Mouse (Mus musculus) limb, embryonic 14.5 days (tissue): ENCODE measurements around the gene Gatd1. TPM values are rescaled to one million over a fixed set of nuclear protein-coding genes. Genes with fewer than 3 reads are reported as not detected.
A peak's percentile ranks its signal among the peaks of the same experiment; 100 is the strongest.

Experiments
- ATAC-seq: fragments of 200-750 bp; cut with Nextera tagmentation; 2 replicates; pipeline ENCODE4 v1.8.0; 2017; ENCODE audit warnings: low read depth, moderate number of reproducible peaks, moderate TSS enrichment; ENCODE audit not compliant: low FRiP score
- DNase-seq: peaks from one replicate; pipeline ENCODE4 v3.0.0-alpha.2; 2015; ENCODE audit warnings: low spot score
- H3K27ac ChIP-seq: fragments of 300-500 bp; sonication (generic); replicated peaks from 2 replicates; pipeline ENCODE4 v1.5.1; 2014; ENCODE audit warnings: low read depth, mild to moderate bottlenecking, low read length, moderate library complexity, mixed read lengths
- H3K27me3 ChIP-seq: fragments of 300-500 bp; sonication (generic); 2 replicates; pipeline ENCODE4 v1.6.1; 2014; ENCODE audit warnings: low read length, mixed read lengths; ENCODE audit not compliant: control insufficient read depth, insufficient read depth
- H3K36me3 ChIP-seq: fragments of 300-500 bp; sonication (generic); 2 replicates; pipeline ENCODE4 v1.6.1; 2014; ENCODE audit warnings: mild to moderate bottlenecking, low read length, moderate library complexity, mixed read lengths; ENCODE audit not compliant: control insufficient read depth, insufficient read depth
- H3K4me1 ChIP-seq: fragments of 300-500 bp; sonication (generic); 2 replicates; pipeline ENCODE4 v1.6.1; 2014; ENCODE audit warnings: antibody characterized with exemption, low read length, mixed read lengths; ENCODE audit not compliant: control insufficient read depth, insufficient read depth
- H3K4me2 ChIP-seq: fragments of 300-500 bp; sonication (generic); replicated peaks from 2 replicates; pipeline ENCODE4 v1.6.1; 2014; ENCODE audit warnings: low read depth, mild to moderate bottlenecking, low read length, moderate library complexity; ENCODE audit not compliant: severe bottlenecking
- H3K4me3 ChIP-seq: fragments of 300-500 bp; sonication (generic); replicated peaks from 2 replicates; pipeline ENCODE4 v1.5.1; 2014; ENCODE audit warnings: low read length
- H3K9ac ChIP-seq: fragments of 300-500 bp; sonication (generic); 2 replicates; pipeline ENCODE4 v1.6.1; 2014; ENCODE audit warnings: mild to moderate bottlenecking, low read depth, low read length, moderate library complexity; ENCODE audit not compliant: severe bottlenecking
- H3K9me3 ChIP-seq: fragments of 300-500 bp; sonication (generic); 2 replicates; pipeline ENCODE4 v1.6.1; 2016; ENCODE audit warnings: low read length; ENCODE audit not compliant: control insufficient read depth
- POLR2A ChIP-seq: fragments of 200-500 bp; IDR thresholded peaks from 2 replicates; pipeline ENCODE4 v1.8.0; 2012; ENCODE audit warnings: inconsistent platforms, mild to moderate bottlenecking, moderate library complexity, borderline replicate concordance; ENCODE audit not compliant: insufficient read depth, insufficient read length; ENCODE audit errors: extremely low read depth
- WGBS: fragments of 180-500 bp; shearing (Covaris S2); extraction: QIAGEN DNeasy Blood & Tissue Kit; methylation state at CpG from one replicate; pipeline ENCODE4 v1.1.7; 2014; 5-methylcytosine and 5-hydroxymethylcytosine counted together
- polyA plus RNA-seq, 2 experiments: library from polyadenylated mRNA; depleted of rRNA in 1 of 2; stranded (reverse) in 1 of 2; unstranded in 1 of 2; fragments of >200 nt; fragmentation: Nextera tagmentation in 1 of 2; extraction: Ambion mirVana in 1 of 2; gene quantifications; 2 replicates each; pipeline versions ENCODE4 v1.2.1 to v1.2.3; 2012 to 2014

The Gatd1 gene
- polyA plus RNA-seq, 2 experiments: 49.0 to 92.3 TPM

DNA sequence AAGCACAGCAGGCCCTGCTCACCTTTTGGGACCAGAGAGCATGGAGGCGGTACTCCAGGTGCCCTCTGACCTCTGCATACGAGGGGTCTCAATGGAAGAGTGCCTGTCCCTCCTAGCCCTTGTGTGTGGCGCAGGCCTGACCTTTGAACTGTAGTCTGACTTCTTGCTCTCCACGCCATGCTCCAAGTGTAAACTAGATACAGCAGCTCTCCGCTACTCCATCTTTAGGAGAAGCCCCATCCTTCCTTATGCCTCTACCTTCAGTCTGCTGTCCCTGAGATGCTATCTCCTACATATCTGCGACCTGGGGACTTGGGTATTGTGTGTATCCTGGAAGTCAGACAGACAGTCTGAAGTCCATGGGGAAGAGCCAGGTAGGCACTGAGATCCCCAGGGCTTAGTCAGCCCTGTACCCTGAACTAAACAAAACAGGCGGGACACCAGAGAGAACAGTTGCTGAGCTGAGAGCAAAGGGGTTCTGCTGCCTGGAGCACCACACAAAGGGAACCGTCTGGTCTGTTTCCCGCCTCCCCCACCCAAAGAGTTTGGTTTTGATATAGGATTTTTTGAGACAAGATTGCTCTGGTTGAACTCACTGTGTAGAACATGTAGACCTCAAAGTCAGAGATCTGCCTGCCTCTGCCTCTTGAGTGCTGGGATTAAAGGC lies 22.1 kb upstream of the Gatd1 start:
- WGBS: 88% methylated on average over 9 of the region's 9 CpGs

DNA sequence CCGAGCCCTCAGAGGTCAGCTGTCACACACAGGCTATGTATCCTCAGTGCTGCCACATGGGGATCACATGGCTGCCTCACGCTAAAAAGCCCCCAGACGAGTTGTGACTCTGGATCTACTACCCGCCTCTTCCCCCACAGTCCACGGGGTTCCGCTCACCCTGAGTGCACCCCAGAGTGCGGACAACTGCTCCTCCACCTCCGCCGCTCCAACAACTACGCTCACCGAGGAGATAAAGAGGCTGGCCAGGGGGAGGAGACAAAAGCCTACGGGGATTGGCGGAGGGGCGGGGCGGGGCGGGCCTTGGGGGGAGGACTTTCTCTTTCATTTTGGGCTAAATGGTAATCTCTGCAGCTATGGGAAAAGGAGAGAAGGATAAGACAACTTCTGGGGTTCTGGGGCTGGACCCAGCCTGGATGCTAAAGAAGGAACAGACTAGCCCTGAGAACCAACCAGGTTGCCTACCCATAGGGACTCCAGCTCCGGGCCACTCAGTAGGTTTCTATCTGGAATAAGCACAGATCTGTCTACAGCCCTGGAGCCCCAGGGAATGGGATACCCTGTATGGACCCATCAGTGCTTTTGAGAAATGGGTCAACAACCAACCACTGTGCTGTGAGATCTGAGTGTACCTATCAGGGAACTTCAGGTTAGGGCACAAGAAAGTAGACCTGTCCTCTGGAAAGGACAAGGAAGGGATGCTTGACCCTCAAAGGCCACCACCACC lies 21.4 kb upstream of the Gatd1 start:
- H3K4me3 ChIP-seq: peak overlapping the region; percentile 47
- no peaks in the 10 kb centered on the region for H3K27me3 ChIP-seq
- peak overlapping the region; percentile 66 for H3K9ac ChIP-seq
- peaks cover 45% of the 10 kb centered on the region for H3K36me3 ChIP-seq
- ATAC-seq (0 out of 2 replicates have a peak, but pooled peaks have one; percentile 20), DNase-seq (no peak)
- H3K9me3 ChIP-seq: no peaks in the 10 kb centered on the region
- 3% methylated on average over 17 of the region's 17 CpGs for WGBS
- H3K4me1 ChIP-seq: peaks cover 26% of the 10 kb centered on the region
- H3K4me2 ChIP-seq: peak overlapping the region; percentile 83
- no peak for TF ChIP-seq POLR2A
- H3K27ac ChIP-seq: no peak overlapping the region

More for the DNA sequence above, 22.1 kb upstream of the Gatd1 start:
- H3K27ac ChIP-seq: no peak overlapping the region
- H3K36me3 ChIP-seq: peaks cover 40% of the 10 kb centered on the region
- DNase-seq (no peak), ATAC-seq (no peak)
- H3K9ac ChIP-seq: no peak overlapping the region
- H3K4me1 ChIP-seq: peaks cover 26% of the 10 kb centered on the region
- no peak overlapping the region; the same call in 1 of the 2 replicates for H3K4me3 ChIP-seq
- no peak for TF ChIP-seq POLR2A
- no peaks in the 10 kb centered on the region for H3K9me3 ChIP-seq
- H3K4me2 ChIP-seq: peak overlapping the region; percentile 83
- no peaks in the 10 kb centered on the region for H3K27me3 ChIP-seq

DNA sequence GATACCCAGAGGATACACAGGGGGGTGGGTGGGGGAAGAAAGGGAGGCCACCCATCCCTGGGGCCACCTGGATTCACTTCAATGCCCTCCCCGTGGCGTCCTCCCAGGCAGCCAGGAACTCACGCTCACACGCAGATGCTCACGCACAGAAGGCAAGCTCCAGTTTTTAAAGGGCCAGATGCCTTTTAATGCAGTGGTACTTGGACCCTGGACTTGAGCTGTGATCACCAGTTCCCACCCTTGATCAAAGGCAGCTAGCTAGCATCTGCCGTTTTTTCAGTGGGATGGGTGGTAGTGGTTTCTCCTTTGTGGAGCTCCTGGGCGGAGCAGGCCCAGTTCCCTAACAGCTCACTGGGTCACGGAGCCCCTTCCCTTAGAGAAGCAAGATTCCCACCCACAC lies 20.5 kb upstream of the Gatd1 start:
- Histone ChIP-seq H3K36me3 (peaks cover 40% of the 10 kb centered on the region), H3K27ac (no peak overlapping the region)

DNA sequence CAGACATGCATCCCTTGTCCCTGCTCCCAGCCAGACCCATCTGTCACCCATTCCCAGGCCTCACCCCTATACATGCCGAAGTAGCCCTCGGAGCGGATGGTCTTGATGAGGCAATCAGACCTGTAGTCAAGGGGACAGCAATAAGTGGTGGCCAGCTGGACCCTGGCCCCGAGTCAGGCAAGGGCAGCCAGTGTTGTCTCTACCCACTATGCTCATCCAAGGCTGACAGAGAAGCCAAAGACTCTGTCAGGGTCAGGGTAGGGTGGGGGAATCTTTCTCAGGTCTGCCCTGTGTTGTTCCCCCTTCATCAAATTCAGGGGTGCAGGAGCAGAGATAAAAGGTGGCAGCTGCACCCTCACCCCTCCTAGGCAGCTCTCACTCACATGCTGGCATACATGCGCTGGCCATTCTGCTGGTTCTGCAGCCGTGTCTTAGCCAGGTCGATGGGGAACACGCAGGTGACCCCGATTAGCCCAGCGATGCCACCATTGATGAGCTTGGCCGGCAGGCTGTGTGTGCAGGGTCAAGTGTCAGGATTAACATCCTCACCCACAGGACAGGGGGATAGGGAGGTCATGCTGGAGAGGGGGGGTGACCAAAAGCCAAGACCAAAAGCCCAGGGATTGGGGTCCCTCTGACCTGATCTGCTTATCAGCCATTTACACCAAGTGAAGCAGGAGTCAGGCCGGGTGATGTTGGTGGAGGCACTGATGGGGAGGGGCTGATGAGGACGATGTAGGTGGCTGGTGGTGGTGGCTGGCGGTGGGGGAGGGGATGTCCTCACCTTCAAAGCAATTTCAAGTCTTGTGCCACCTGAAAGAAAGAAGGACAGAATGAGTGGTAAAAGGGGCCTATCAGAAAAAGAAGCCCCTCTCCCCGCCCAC lies 19.8 kb upstream of the Gatd1 start:
- peak overlapping the region; percentile 83 for H3K4me2 ChIP-seq
- peak overlapping the region; percentile 47 for H3K4me3 ChIP-seq
- no peaks in the 10 kb centered on the region for H3K27me3 ChIP-seq
- ATAC-seq (no peak), DNase-seq (no peak)
- peaks cover 32% of the 10 kb centered on the region for H3K4me1 ChIP-seq
- H3K9me3 ChIP-seq: no peaks in the 10 kb centered on the region
- TF ChIP-seq POLR2A: no peak
- peaks cover 39% of the 10 kb centered on the region for H3K36me3 ChIP-seq
- no peak overlapping the region for H3K27ac ChIP-seq
- WGBS: 68% methylated on average over 15 of the region's 15 CpGs
- peak overlapping the region; percentile 66 for H3K9ac ChIP-seq

More for the DNA sequence above, 20.5 kb upstream of the Gatd1 start:
- DNase-seq (peak; percentile 63), ATAC-seq (no peak)
- peak overlapping the region; percentile 47 for H3K4me3 ChIP-seq
- peak overlapping the region; percentile 83 for H3K4me2 ChIP-seq
- TF ChIP-seq POLR2A: no peak
- WGBS: 9% methylated on average over 7 of the region's 8 CpGs
- H3K9ac ChIP-seq: peak overlapping the region; percentile 66
- H3K4me1 ChIP-seq: peaks cover 26% of the 10 kb centered on the region
- H3K9me3 ChIP-seq: no peaks in the 10 kb centered on the region
- H3K27me3 ChIP-seq: no peaks in the 10 kb centered on the region
